8 mouse cellular contexts compared by ENCODE assay signal in the genomic region with DNA sequence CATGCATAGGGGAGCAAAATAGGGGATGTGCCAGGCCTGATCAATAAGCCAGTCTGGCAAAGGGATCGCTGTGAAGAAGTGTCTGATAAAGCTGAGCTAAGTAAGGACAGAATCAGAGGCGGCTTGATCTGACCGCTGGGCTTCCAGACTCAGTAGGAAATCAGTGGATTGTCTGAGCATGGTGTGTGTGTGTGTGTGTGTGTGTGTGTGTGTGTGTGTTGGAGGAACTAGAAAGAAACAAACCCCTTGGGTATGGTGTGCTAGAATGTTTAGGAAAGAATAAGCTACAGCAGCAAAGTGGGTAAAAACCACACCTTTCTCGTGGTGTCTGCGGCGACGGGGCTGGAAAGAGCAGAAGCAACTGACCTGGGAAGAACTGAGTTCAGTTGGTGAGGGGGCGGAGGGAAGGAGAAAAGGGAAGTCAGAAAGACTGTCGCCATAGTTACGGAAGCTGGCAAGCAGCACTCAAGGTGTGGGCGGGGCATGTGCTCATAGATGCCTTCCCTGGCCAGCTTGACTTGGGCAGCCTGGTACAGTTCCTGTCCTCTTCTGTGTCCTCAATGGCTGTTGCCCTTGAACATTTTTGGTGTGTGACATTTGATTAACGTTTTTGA. TPM values are rescaled to one million over a fixed set of nuclear protein-coding genes. Genes with fewer than 3 reads are reported as not detected.
DNase-seq lines count a peak whose midpoint lies in the region; ATAC-seq and TF ChIP-seq lines count a peak whose summit lies in the region.

No protein-coding gene starts in this region.

- no peak overlapping the region for H3K27ac ChIP-seq in kidney, postnatal 0 days
- H3K27ac ChIP-seq in liver, adult 2 months (replicated peaks; ENCODE audit: insufficient read depth, low read depth, low read length): no peak overlapping the region
- no peak overlapping the region for H3K27ac ChIP-seq in stomach, embryonic 16.5 days (ENCODE audit: low read length)

- H3K4me3 ChIP-seq in kidney, postnatal 0 days (replicated peaks; ENCODE audit: low read depth, low read length): no peak overlapping the region
- H3K4me3 ChIP-seq in liver, adult 2 months (ENCODE audit: insufficient read depth, low read depth, low read length): no peak overlapping the region
- no peak overlapping the region for H3K4me3 ChIP-seq in stomach, embryonic 16.5 days (replicated peaks; ENCODE audit: low read length)

- TF ChIP-seq POLR2A in brain, embryonic 14.5 days (IDR thresholded peaks at IDR 0.05; ENCODE audit: borderline replicate concordance, extremely low read depth, insufficient read depth, insufficient read length, poor library complexity, severe bottlenecking): no peak
- TF ChIP-seq POLR2A in liver, adult 2 months (IDR thresholded peaks at IDR 0.05; ENCODE audit: extremely low read depth, insufficient read depth, low read length): no peak

- H3K9me3 ChIP-seq in kidney, postnatal 0 days (replicated peaks; ENCODE audit: low read length): no peaks in the 10 kb centered on the region
- no peaks in the 10 kb centered on the region for H3K9me3 ChIP-seq in stomach, embryonic 16.5 days (replicated peaks; ENCODE audit: control insufficient read depth, low read length)

- no peaks in the 10 kb centered on the region for H3K27me3 ChIP-seq in kidney, postnatal 0 days (ENCODE audit: insufficient read depth, low read length)
- no peaks in the 10 kb centered on the region for H3K27me3 ChIP-seq in liver, adult 2 months (ENCODE audit: control insufficient read depth, insufficient read depth, low read length)
- H3K27me3 ChIP-seq in stomach, embryonic 16.5 days (ENCODE audit: control insufficient read depth, insufficient read depth, low read length): no peaks in the 10 kb centered on the region

- peak; percentile 40 to 53 for DNase-seq in cerebellum, adult 18-20 months
- no peak for DNase-seq in cerebellum, adult 11 months
- peak; percentile 72 for DNase-seq in brain, embryonic 14.5 days (ENCODE audit: low read depth)
- DNase-seq in frontal cortex, postnatal 36 days (ENCODE audit: low spot score in 2 of 2): peak; percentile 56 to 75
- DNase-seq in kidney, postnatal 0 days (ENCODE audit: low spot score): peak; percentile 68
- peak; percentile 19 for DNase-seq in liver, adult 2 months (ENCODE audit: extremely low read depth, low read depth, low spot score)
- peak; percentile 49 to 54 for DNase-seq in monocyte, adult 2 months (ENCODE audit: low read depth in 1 of 2, low spot score in 2 of 2)

- no peaks in the 10 kb centered on the region for H3K79me2 ChIP-seq in liver, adult 2 months (ENCODE audit: control insufficient read depth, insufficient read depth, low read length)

- 27% methylated on average over 12 of the region's 12 CpGs for WGBS in kidney, postnatal 0 days
- WGBS in liver, adult 2 months: 35% methylated on average over 12 of the region's 12 CpGs
- 30% methylated on average over 12 of the region's 12 CpGs for WGBS in stomach, embryonic 16.5 days

- no peak overlapping the region; the same call in 1 of the 2 replicates for H3K4me2 ChIP-seq in kidney, postnatal 0 days (ENCODE audit: low read length)
- no peak overlapping the region for H3K4me2 ChIP-seq in stomach, embryonic 16.5 days (ENCODE audit: low read depth, low read length)

- H3K4me1 ChIP-seq in kidney, postnatal 0 days (replicated peaks; ENCODE audit: insufficient read depth, low read length): peaks cover 5% of the 10 kb centered on the region; the same call in 1 of the 2 replicates
- no peaks in the 10 kb centered on the region for H3K4me1 ChIP-seq in liver, adult 2 months (ENCODE audit: control insufficient read depth, insufficient read depth, low read length)
- no peaks in the 10 kb centered on the region for H3K4me1 ChIP-seq in stomach, embryonic 16.5 days (ENCODE audit: control insufficient read depth, insufficient read depth, low read length)

- no peaks in the 10 kb centered on the region for H3K36me3 ChIP-seq in kidney, postnatal 0 days (ENCODE audit: insufficient read depth, low read length)
- no peaks in the 10 kb centered on the region for H3K36me3 ChIP-seq in liver, adult 2 months (ENCODE audit: control insufficient read depth, insufficient read depth, low read length)
- H3K36me3 ChIP-seq in stomach, embryonic 16.5 days (ENCODE audit: control insufficient read depth, insufficient read depth, low read length): no peaks in the 10 kb centered on the region

- peak; percentile 61; the same call in 1 of the 2 replicates for ATAC-seq in kidney, postnatal 0 days (replicated peaks; ENCODE audit: low FRiP score, low read depth)
- ATAC-seq in stomach, embryonic 16.5 days (ENCODE audit: insufficient read depth, low FRiP score): 0 out of 2 replicates have a peak, but pooled peaks have one; percentile 40

- TF ChIP-seq CTCF in brain, embryonic 14.5 days (IDR thresholded peaks at IDR 0.05; ENCODE audit: borderline replicate concordance, extremely low read depth, insufficient read depth, insufficient read length): no peak
- TF ChIP-seq CTCF in kidney, postnatal 0 days (IDR thresholded peaks at IDR 0.05; ENCODE audit: low read depth): no peak
- TF ChIP-seq CTCF in liver, adult 2 months (IDR thresholded peaks at IDR 0.05; ENCODE audit: low read depth, low read length): no peak

- H3K9ac ChIP-seq in kidney, postnatal 0 days (ENCODE audit: low read depth, low read length): no peak overlapping the region
- no peak overlapping the region for H3K9ac ChIP-seq in liver, adult 2 months (ENCODE audit: low read depth, low read length)
- no peak overlapping the region for H3K9ac ChIP-seq in stomach, embryonic 16.5 days (ENCODE audit: low read length)

RNA-seq across cellular contexts. Expression of gene Tomm20l, which starts 2.6 kb away (rescaled TPM):
- polyA plus RNA-seq in brain, embryonic 14.5 days (2012; rRNA removed): not detected in 2 replicates
- 0.27 TPM in 1 of 2 replicates, not detected in the other for polyA plus RNA-seq in kidney, postnatal 0 days (2015; fragmentation: Nextera tagmentation; extraction: Ambion mirVana)
- not detected in 2 replicates for total RNA-seq in liver, adult 2 months (2014; rRNA removed)
- polyA plus RNA-seq in liver, adult 2 months (2012; rRNA removed): not detected in 2 replicates
- polyA plus RNA-seq in stomach, embryonic 16.5 days (2015; fragmentation: Nextera tagmentation; extraction: Ambion mirVana): not detected in 2 replicates

RNA-seq across cellular contexts. Expression of gene Timm9, which starts 22.7 kb away (rescaled TPM):
- 47.1 and 53.3 TPM in 2 replicates for polyA plus RNA-seq in brain, embryonic 14.5 days (2012; rRNA removed)
- polyA plus RNA-seq in kidney, postnatal 0 days (2015; fragmentation: Nextera tagmentation; extraction: Ambion mirVana): 111 and 114 TPM in 2 replicates
- 27.3 and 27.8 TPM in 2 replicates for total RNA-seq in liver, adult 2 months (2014; rRNA removed)
- 9.9 and 12.0 TPM in 2 replicates for polyA plus RNA-seq in liver, adult 2 months (2012; rRNA removed)
- 75.9 and 76.1 TPM in 2 replicates for polyA plus RNA-seq in stomach, embryonic 16.5 days (2015; fragmentation: Nextera tagmentation; extraction: Ambion mirVana)

RNA-seq across cellular contexts. Expression of gene 2700049A03Rik, which starts 22.9 kb away (rescaled TPM):
- 11.6 and 13.0 TPM in 2 replicates for polyA plus RNA-seq in brain, embryonic 14.5 days (2012; rRNA removed)
- 7.8 and 10.7 TPM in 2 replicates for polyA plus RNA-seq in kidney, postnatal 0 days (2015; fragmentation: Nextera tagmentation; extraction: Ambion mirVana)
- 3.4 and 3.5 TPM in 2 replicates for total RNA-seq in liver, adult 2 months (2014; rRNA removed)
- polyA plus RNA-seq in liver, adult 2 months (2012; rRNA removed): 0.56 and 0.93 TPM in 2 replicates
- 8.4 and 11.3 TPM in 2 replicates for polyA plus RNA-seq in stomach, embryonic 16.5 days (2015; fragmentation: Nextera tagmentation; extraction: Ambion mirVana)
